Mouse (Mus musculus) forelimb bud, embryonic 11.5 days (tissue): ENCODE measurements at regions not wholly inside any gene's neighbourhood (a gene's known extent, or its start where the extent isn't known, plus 50 kb on each side); places are given as distances from the start of the nearest gene placed in this dataset.
"Not testable (repeated sequence)": the region's sequence is repeated elsewhere in the genome, so short reads cannot be mapped to it uniquely, and the experiment has no call there.

Experiments used
- DNase-seq: peaks from one replicate; pipeline ENCODE4 v3.0.0-alpha.2; 2012; ENCODE audit warnings: low read depth, low spot score

- no peak for DNase-seq
Measured at GRCm38 (mm10) chr1:105463819-105464614, 107.5 kb upstream of the Rnf152 start.

- DNase-seq = no peak
Measured at GRCm38 (mm10) chr1:105462695-105463094, 106.2 kb upstream of the Rnf152 start.

GRCm38 (mm10) chr1:105455783-105456182 lies 99.3 kb upstream of the Rnf152 start:
- not testable (repeated sequence) for DNase-seq

GRCm38 (mm10) chr1:105454687-105455086 lies 98.2 kb upstream of the Rnf152 start:
- no peak for DNase-seq

GRCm38 (mm10) chr1:105446212-105446611 lies 89.7 kb upstream of the Rnf152 start:
- DNase-seq = no peak

- DNase-seq = no peak
Measured at GRCm38 (mm10) chr1:105443546-105443945, 87.0 kb upstream of the Rnf152 start.

GRCm38 (mm10) chr1:105440296-105440695 lies 83.8 kb upstream of the Rnf152 start:
- no peak for DNase-seq

- DNase-seq = peak; percentile 21
Measured at GRCm38 (mm10) chr1:105434631-105435403, 78.3 kb upstream of the Rnf152 start.

- no peak for DNase-seq
Measured at GRCm38 (mm10) chr1:105433949-105434348, 77.4 kb upstream of the Rnf152 start.

GRCm38 (mm10) chr1:105431803-105432202 lies 75.3 kb upstream of the Rnf152 start:
- no peak for DNase-seq

GRCm38 (mm10) chr1:105430712-105431111 lies 74.2 kb upstream of the Rnf152 start:
- DNase-seq = no peak

- DNase-seq = no peak
Measured at GRCm38 (mm10) chr1:105428165-105428564, 71.7 kb upstream of the Rnf152 start.

- DNase-seq = no peak
Measured at GRCm38 (mm10) chr1:105426086-105426485, 69.6 kb upstream of the Rnf152 start.

GRCm38 (mm10) chr1:105423380-105423779 lies 66.9 kb upstream of the Rnf152 start:
- DNase-seq = no peak

- no peak for DNase-seq
Measured at GRCm38 (mm10) chr1:105422945-105423344, 66.4 kb upstream of the Rnf152 start.

GRCm38 (mm10) chr1:105420374-105421046 lies 64.0 kb upstream of the Rnf152 start:
- no peak for DNase-seq
